In genomic region chr2:126983221-126983620, GRCm38 (mm10) we compare ENCODE assay signal across 26 mouse cellular contexts.
"Had no signal": no experiment of that assay in that cellular context is flagged by ENCODE, and none has a peak within 500 bp of the region (broad histone marks: within the 10 kb centered on the region; RNA-seq: fewer than 3 reads in every experiment).

No protein-coding gene starts in this region.

- H3K4me1 ChIP-seq: embryonic facial prominence, embryonic 12.5 days; embryonic facial prominence, embryonic 13.5 days; embryonic facial prominence, embryonic 15.5 days; forebrain, embryonic 10.5 days; forebrain, embryonic 12.5 days; forebrain, embryonic 13.5 days; forebrain, embryonic 15.5 days; heart, embryonic 10.5 days; heart, embryonic 13.5 days had no signal

- H3K36me3 ChIP-seq: embryonic facial prominence, embryonic 10.5 days; embryonic facial prominence, embryonic 12.5 days; embryonic facial prominence, embryonic 13.5 days; embryonic facial prominence, embryonic 15.5 days; forebrain, embryonic 10.5 days; forebrain, embryonic 12.5 days; forebrain, embryonic 15.5 days; heart, embryonic 10.5 days; heart, embryonic 13.5 days had no signal

- H3K9me3 ChIP-seq: embryonic facial prominence, embryonic 10.5 days; embryonic facial prominence, embryonic 12.5 days; embryonic facial prominence, embryonic 13.5 days; embryonic facial prominence, embryonic 15.5 days; forebrain, embryonic 10.5 days; forebrain, embryonic 12.5 days; forebrain, embryonic 13.5 days; forebrain, embryonic 15.5 days; heart, embryonic 10.5 days; heart, embryonic 13.5 days had no signal

- ATAC-seq: forebrain, embryonic 13.5 days; forebrain, embryonic 14.5 days; forebrain, embryonic 15.5 days; forebrain, embryonic 16.5 days; forebrain, postnatal 0 days had no signal

- H3K27me3 ChIP-seq: embryonic facial prominence, embryonic 12.5 days; embryonic facial prominence, embryonic 13.5 days; embryonic facial prominence, embryonic 15.5 days; forebrain, embryonic 12.5 days; forebrain, embryonic 13.5 days; forebrain, embryonic 15.5 days; heart, embryonic 13.5 days had no signal

- H3K4me2 ChIP-seq: embryonic facial prominence, embryonic 12.5 days; embryonic facial prominence, embryonic 13.5 days; embryonic facial prominence, embryonic 15.5 days; forebrain, embryonic 12.5 days; forebrain, embryonic 13.5 days; forebrain, embryonic 15.5 days; heart, embryonic 11.5 days; heart, embryonic 13.5 days had no signal

- H3K4me3 ChIP-seq: embryonic facial prominence, embryonic 10.5 days; embryonic facial prominence, embryonic 12.5 days; embryonic facial prominence, embryonic 13.5 days; embryonic facial prominence, embryonic 15.5 days; erythroblast, embryonic 14.5 days; forebrain, embryonic 10.5 days; forebrain, embryonic 12.5 days; forebrain, embryonic 13.5 days; forebrain, embryonic 15.5 days; gastrocnemius, adult 2 months; heart, adult 2 months; heart, embryonic 10.5 days; heart, embryonic 13.5 days had no signal

- H3K27ac ChIP-seq: embryonic facial prominence, embryonic 10.5 days; embryonic facial prominence, embryonic 12.5 days; embryonic facial prominence, embryonic 13.5 days; embryonic facial prominence, embryonic 15.5 days; forebrain, embryonic 10.5 days; forebrain, embryonic 12.5 days; forebrain, embryonic 13.5 days; forebrain, embryonic 15.5 days; gastrocnemius, adult 2 months; heart, adult 2 months; heart, embryonic 10.5 days; heart, embryonic 13.5 days had no signal

- DNase-seq: cerebellum, postnatal 10 days; cerebellum, postnatal 14 days; cerebellum, postnatal 25 days; cerebellum, postnatal 36 days; forebrain, postnatal 0 days; gastrocnemius, adult 2 months; gastrocnemius, postnatal 10 days; gastrocnemius, postnatal 14 days; gastrocnemius, postnatal 25 days; gastrocnemius, postnatal 36 days; heart, adult 18-20 months; heart, adult 2 months had no signal

- H3K9ac ChIP-seq: embryonic facial prominence, embryonic 12.5 days; embryonic facial prominence, embryonic 13.5 days; embryonic facial prominence, embryonic 15.5 days; forebrain, embryonic 12.5 days; forebrain, embryonic 13.5 days; forebrain, embryonic 15.5 days; forebrain, postnatal 0 days; heart, embryonic 13.5 days had no signal
